Mouse (Mus musculus) stomach, embryonic 15.5 days (tissue): ENCODE results near the gene Atrn. TPM values are rescaled to one million over a fixed set of nuclear protein-coding genes. Genes with fewer than 3 reads are reported as not detected.

Source experiments
- ATAC-seq: fragments of 200-750 bp; cut with Nextera tagmentation; 2 replicates; pipeline ENCODE4 v1.8.0; 2017; ENCODE audit warnings: low read depth, moderate number of reproducible peaks, moderate TSS enrichment; ENCODE audit not compliant: insufficient read depth, low FRiP score
- H3K27ac ChIP-seq: fragments of 300-500 bp; sonication (generic); 2 replicates; pipeline ENCODE4 v1.5.1; 2015; ENCODE audit warnings: mild to moderate bottlenecking, inconsistent platforms
- H3K27me3 ChIP-seq: fragments of 300-500 bp; sonication (generic); replicated peaks from 2 replicates; pipeline ENCODE4 v1.6.1; 2015; ENCODE audit warnings: inconsistent platforms
- H3K36me3 ChIP-seq: fragments of 300-500 bp; sonication (generic); 2 replicates; pipeline ENCODE4 v1.6.1; 2015; ENCODE audit warnings: inconsistent platforms
- H3K4me1 ChIP-seq: fragments of 300-500 bp; sonication (generic); 2 replicates; pipeline ENCODE4 v1.6.1; 2015; ENCODE audit warnings: inconsistent platforms
- H3K4me2 ChIP-seq: fragments of 300-500 bp; sonication (generic); 2 replicates; pipeline ENCODE4 v1.6.1; 2015; ENCODE audit warnings: mild to moderate bottlenecking, inconsistent platforms
- H3K4me3 ChIP-seq: fragments of 300-500 bp; sonication (generic); replicated peaks from 2 replicates; pipeline ENCODE4 v1.5.1; 2015; ENCODE audit warnings: inconsistent platforms
- H3K9ac ChIP-seq: fragments of 300-500 bp; sonication (generic); 2 replicates; pipeline ENCODE4 v1.6.1; 2015; ENCODE audit warnings: inconsistent platforms
- H3K9me3 ChIP-seq: fragments of 300-500 bp; sonication (generic); 2 replicates; pipeline ENCODE4 v1.6.1; 2016; ENCODE audit warnings: inconsistent platforms
- WGBS: fragments of 180-500 bp; shearing (Covaris S2); methylation state at CpG from one replicate; pipeline ENCODE4 v1.1.7; 2015; 5-methylcytosine and 5-hydroxymethylcytosine counted together
- polyA plus RNA-seq: library from polyadenylated mRNA; unstranded; fragments of >200 nt; fragmentation: Nextera tagmentation; extraction: Ambion mirVana; gene quantifications from 2 replicates; pipeline ENCODE4 v1.2.1, GENCODE M21; 2015

Gene Atrn
- polyA plus RNA-seq, 1 experiment from 2014 or later = 5.1 TPM

DNA sequence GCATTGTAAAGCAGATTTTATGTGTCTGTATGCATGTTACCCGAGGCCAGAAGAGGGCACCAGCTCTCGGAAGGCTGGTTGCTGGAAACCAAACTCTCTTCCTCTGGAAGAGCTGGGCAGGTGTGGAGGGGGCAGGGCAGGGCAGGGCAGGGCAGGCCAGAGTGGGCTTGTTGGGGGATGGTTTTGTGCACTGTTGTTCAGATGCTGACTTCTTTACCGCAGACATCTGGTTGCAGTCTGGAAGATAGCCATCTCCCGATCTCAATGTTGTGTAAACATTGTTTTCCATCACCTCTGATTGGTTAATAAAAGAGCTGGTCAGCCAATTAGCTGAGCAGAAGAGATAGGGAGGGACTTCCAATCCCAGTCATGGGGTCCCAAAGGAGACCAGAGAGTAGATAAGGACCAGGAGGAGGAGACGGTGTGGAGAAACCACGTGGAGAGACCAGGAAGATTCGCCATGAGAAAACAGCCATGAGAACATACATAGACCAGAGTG, 138.1 kb downstream of the Atrn start:
- Histone ChIP-seq H3K4me2 (peak overlapping the region; percentile 19; the same call in 1 of the 2 replicates), H3K9me3 (no peaks in the 10 kb centered on the region), H3K27me3 (peaks cover 37% of the 10 kb centered on the region), H3K4me3 (no peak overlapping the region), H3K27ac (peak overlapping the region; percentile 60; the same call in 1 of the 2 replicates), H3K4me1 (peaks cover 19% of the 10 kb centered on the region), H3K9ac (no peak overlapping the region), H3K36me3 (no peaks in the 10 kb centered on the region)
- no peak for ATAC-seq
- 6% methylated on average over 7 of the region's 7 CpGs for WGBS

DNA sequence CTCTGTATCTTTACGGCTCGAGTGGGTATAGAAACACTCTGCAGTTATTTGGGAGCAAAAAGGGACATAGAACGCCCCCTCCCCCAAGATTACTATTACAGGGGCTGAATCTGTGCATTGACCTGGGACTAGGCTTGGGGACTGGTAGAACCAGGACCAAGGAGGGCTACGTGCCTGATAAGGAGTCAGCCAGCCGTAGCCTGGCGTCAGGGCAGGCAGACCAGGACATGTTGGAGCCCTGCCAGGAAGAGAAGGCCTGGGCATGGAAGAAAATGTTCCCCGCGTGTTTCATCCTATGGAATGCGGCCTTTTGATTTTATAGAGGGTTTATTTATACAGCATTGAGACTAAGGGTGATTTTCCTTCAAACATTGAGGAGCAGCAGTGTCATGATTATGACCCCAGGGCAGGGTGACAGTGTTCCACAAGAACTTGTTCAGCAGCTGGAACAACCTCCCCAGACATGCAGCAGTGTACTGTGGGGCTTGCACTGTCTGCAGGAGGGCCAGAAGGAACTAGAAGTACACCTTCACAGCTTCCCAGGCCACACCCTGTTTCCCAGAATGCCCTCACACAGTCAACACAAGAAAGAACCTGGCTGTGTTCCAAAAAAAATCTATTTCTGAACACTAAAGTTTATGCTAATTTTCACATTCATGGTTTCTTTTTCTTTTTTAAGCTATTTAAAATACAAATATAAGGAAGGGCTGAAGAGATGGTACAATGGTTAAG, 138.9 kb downstream of the Atrn start:
- WGBS = 54% methylated on average over 9 of the region's 9 CpGs
- Histone ChIP-seq H3K27ac (peak overlapping the region; percentile 60), H3K27me3 (peaks cover 31% of the 10 kb centered on the region), H3K9ac (no peak overlapping the region), H3K4me2 (no peak overlapping the region), H3K4me1 (peaks cover 19% of the 10 kb centered on the region), H3K36me3 (no peaks in the 10 kb centered on the region), H3K9me3 (no peaks in the 10 kb centered on the region), H3K4me3 (no peak overlapping the region)
- peak; percentile 63 for ATAC-seq

DNA sequence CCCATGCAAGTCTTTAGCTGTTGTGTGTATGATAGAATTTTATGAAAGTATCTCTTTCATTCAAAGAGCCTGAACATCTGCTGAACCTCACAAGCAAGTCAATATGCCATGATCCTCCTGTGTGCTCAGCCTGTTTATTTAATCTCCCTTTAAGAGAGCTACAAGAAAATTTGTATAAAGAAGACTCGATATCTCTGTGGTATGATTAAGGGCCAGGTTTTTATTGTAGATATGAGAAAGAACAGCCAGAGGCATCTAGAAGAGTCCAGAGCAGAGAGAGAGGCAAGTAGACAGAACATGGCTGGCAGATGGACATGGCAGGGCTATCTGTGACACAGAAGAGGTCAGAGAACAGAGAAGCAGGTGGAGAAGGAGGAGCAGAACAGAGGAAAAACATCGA, 139.7 kb downstream of the Atrn start:
- Histone ChIP-seq H3K4me1 (peaks cover 13% of the 10 kb centered on the region), H3K27ac (no peak overlapping the region), H3K27me3 (peaks cover 22% of the 10 kb centered on the region), H3K36me3 (no peaks in the 10 kb centered on the region), H3K4me3 (no peak overlapping the region), H3K9me3 (no peaks in the 10 kb centered on the region), H3K4me2 (no peak overlapping the region), H3K9ac (no peak overlapping the region)
- 58% methylated on average over 2 of the region's 2 CpGs for WGBS
- ATAC-seq = no peak

DNA sequence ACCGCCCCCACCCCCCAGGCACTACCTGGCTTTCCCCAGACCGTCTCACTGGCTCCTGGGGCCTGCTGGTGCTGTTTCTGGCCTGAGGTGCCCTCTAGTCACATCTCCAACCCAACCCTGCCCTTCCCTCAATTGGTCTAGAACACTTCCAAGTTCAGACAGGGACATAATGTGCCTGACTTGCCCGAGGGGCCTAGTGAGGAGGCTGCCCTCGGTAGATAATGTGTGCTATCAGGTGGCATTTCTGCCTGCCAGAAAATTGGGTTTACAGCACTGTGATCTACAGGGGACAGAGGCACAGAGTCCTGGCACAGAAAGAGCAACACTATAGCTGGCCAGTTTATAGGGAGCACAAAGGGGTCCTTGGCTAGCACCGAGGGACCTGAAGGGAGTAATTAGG, 145.7 kb downstream of the Atrn start:
- 71% methylated on average over 5 of the region's 5 CpGs for WGBS
- H3K27me3 ChIP-seq = peaks cover 38% of the 10 kb centered on the region

DNA sequence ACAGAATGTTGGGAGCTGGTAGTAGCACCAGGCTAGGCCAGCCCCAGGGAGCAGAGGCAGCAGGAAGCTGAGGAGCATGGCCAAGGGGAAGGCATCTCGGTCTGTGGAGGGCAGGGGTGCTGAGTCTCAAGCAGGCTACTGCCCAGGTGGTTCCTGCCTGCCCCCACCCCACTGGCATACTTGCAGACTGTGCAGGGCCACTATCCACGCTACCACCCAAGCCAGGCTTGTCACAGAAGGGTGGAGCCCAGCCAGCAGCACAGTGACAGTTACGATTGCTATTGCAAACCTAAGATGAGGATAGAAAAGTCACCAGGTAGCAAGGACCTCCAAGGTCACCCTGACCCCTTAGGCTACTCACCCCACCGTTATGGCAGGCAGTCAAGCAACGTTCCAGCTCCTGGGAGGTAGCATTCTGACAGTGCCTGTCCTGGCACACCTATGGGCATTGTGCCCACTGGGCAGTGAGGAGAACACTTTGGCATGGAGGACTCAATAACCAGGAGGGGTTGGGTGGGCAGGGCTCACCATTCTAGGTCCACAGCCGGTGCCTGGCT, 146.6 kb downstream of the Atrn start:
- 77% methylated on average over 6 of the region's 6 CpGs for WGBS
- peaks cover 38% of the 10 kb centered on the region for H3K27me3 ChIP-seq

More for the DNA sequence above, 145.7 kb downstream of the Atrn start:
- no peaks in the 10 kb centered on the region for H3K9me3 ChIP-seq
- H3K4me1 ChIP-seq = peaks cover 27% of the 10 kb centered on the region
- H3K36me3 ChIP-seq = no peaks in the 10 kb centered on the region
- ATAC-seq = no peak
- no peak overlapping the region for H3K4me3 ChIP-seq
- H3K27ac ChIP-seq = no peak overlapping the region
- no peak overlapping the region for H3K4me2 ChIP-seq
- no peak overlapping the region for H3K9ac ChIP-seq

DNA sequence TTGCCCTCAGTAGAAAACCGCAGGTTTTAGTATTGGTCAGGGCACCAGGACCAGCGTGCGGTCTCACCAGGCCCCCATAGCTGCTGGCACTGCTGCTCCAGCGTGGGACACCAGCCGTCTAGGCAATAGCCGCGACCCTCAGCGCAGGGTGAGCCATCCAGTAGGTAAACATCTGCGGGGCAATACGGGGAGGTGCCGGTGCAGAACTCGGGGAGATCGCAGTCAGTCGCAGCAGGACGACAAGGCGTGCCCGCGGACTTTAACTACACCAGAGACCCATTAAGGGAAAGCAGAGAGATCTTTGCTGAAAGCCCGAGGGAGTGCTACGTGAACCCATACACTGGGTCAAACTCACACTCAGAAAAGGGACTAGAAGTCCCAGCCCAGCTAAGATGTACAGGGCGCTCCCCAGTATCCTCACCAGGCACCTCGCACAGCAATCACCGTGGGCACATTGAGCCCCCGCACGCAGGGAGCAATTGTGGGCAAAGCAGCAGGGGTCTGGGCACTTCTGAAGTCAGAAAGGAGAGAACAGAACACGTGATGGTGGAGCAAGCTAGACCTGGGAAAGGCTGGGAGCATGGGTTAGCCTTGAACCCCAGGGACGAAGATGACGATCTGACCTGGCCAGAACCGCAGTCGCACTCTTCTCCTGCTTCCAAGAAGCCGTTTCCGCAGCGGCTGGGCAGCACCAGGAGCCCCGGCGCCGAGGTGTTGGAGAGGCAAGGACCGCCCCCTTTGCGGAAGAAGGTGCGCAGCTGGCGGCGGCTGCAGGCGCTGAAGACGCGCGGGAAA, 147.8 kb downstream of the Atrn start:
- peaks cover 38% of the 10 kb centered on the region for H3K27me3 ChIP-seq
- H3K9ac ChIP-seq = no peak overlapping the region
- H3K4me1 ChIP-seq = peaks cover 27% of the 10 kb centered on the region
- H3K9me3 ChIP-seq = no peaks in the 10 kb centered on the region
- 3% methylated on average over 45 of the region's 45 CpGs for WGBS
- ATAC-seq = no peak
- H3K4me3 ChIP-seq = peak overlapping the region; percentile 32
- no peak overlapping the region for H3K27ac ChIP-seq
- H3K4me2 ChIP-seq = peak overlapping the region; percentile 54
- no peaks in the 10 kb centered on the region for H3K36me3 ChIP-seq

More for the DNA sequence above, 146.6 kb downstream of the Atrn start:
- no peak overlapping the region for H3K4me2 ChIP-seq
- no peak for ATAC-seq
- no peaks in the 10 kb centered on the region for H3K9me3 ChIP-seq
- H3K27ac ChIP-seq = no peak overlapping the region
- no peak overlapping the region for H3K4me3 ChIP-seq
- H3K36me3 ChIP-seq = no peaks in the 10 kb centered on the region
- H3K9ac ChIP-seq = no peak overlapping the region
- peaks cover 27% of the 10 kb centered on the region for H3K4me1 ChIP-seq

DNA sequence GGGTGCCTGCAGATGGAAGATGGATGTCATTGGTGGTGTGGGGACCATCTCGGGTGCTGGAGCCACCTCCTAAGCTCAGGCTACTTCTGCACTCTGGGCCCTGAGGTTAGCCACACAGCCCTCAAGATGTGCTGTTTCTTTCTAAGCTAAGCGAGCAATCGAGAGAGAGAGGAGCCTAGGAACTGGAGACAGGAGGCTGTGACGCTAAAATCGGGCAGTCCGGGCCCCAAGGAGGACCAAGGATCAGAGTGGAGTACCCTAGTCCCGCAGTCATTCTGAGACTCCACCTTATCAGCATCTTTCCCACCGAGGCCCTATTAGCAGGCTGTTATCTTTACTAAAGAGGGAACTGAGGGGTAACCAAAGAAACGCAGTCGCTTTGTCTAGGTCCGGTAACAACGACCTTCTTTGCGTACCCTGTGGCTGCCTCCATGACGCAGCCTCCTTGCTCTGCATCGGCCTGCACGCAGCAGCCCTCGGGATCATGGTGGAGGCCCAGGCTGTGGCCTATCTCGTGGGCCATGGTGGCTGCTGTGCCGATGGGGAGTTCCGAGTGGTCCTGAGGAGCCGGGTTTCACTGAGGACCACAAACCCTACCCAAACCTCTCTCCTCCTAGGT, 148.5 kb downstream of the Atrn start:
- Histone ChIP-seq H3K4me1 (peaks cover 31% of the 10 kb centered on the region), H3K9me3 (no peaks in the 10 kb centered on the region), H3K9ac (peak overlapping the region; percentile 6; the same call in 1 of the 2 replicates), H3K27ac (no peak overlapping the region), H3K36me3 (no peaks in the 10 kb centered on the region), H3K27me3 (peaks cover 38% of the 10 kb centered on the region), H3K4me3 (peak overlapping the region; percentile 32), H3K4me2 (peak overlapping the region; percentile 54)
- ATAC-seq = no peak
- 6% methylated on average over 21 of the region's 21 CpGs for WGBS

DNA sequence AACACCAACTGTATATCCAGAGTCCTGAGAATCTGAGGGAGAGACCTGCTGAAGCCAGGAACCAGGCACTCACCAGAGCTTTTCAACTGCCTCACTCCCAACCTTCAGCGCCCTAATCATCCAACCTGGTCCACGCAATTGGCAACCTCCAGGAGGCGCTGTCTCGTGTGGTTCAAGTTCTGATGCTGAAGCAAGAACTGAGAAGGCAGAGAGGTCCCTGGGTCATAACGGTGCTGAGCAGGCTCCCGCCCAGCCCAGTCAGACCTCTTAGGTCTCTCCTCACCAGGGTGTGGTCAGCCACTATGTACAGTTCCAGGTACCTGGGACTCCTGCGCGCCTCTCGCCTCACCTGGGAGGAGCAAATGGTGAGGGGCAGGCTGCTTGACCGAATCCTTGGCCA, 149.3 kb downstream of the Atrn start:
- H3K36me3 ChIP-seq = no peaks in the 10 kb centered on the region
- peaks cover 38% of the 10 kb centered on the region for H3K27me3 ChIP-seq
- ATAC-seq = no peak
- peak overlapping the region; percentile 19 for H3K4me2 ChIP-seq
- H3K4me3 ChIP-seq = peak overlapping the region; percentile 5; the same call in 1 of the 2 replicates
- peaks cover 35% of the 10 kb centered on the region for H3K4me1 ChIP-seq
- no peak overlapping the region for H3K27ac ChIP-seq
- no peak overlapping the region for H3K9ac ChIP-seq
- H3K9me3 ChIP-seq = no peaks in the 10 kb centered on the region
- 6% methylated on average over 10 of the region's 10 CpGs for WGBS

DNA sequence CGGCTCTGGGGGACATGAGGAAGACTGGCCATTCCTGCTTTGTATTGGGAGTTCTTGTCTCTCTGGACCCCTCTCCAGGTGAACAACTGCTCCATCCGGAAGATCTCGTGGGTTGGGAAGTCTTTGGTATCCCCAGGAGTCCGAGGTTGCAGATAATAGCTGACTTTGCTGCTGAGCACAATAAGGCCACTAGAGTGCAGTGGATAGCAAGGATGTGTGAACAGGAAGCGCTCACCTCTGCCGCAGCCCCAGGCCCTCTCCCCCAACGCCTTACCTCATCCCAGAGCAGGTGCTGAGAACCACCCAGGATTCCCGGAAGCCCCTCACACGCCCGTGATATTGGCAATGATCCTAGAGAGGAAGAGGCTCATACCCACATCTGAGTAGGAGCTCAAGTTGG, 149.9 kb downstream of the Atrn start:
- Histone ChIP-seq H3K9me3 (no peaks in the 10 kb centered on the region), H3K36me3 (no peaks in the 10 kb centered on the region), H3K27me3 (peaks cover 38% of the 10 kb centered on the region), H3K9ac (no peak overlapping the region), H3K4me2 (peak overlapping the region; percentile 19), H3K27ac (no peak overlapping the region), H3K4me1 (peaks cover 35% of the 10 kb centered on the region), H3K4me3 (peak overlapping the region; percentile 5; the same call in 1 of the 2 replicates)
- no peak for ATAC-seq
- WGBS = 4% methylated on average over 10 of the region's 10 CpGs

DNA sequence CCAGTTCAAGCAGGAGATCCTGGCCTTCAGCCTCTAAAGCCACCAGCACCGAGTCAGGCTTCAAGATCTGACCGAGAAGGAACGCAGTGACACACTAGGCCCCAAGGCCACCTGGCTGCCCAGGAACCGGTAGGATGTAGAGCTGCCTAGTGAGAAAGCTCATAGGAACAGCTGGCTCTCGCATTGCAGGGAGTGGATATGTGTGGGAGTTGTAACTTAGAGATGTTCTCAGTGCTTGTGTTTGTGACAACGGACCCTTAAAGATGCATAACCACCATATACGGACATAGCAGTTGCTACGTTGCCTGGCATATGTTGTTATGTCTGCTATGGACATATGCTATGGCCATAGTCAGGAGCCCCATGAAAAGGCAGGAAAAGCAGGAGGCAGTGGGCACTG, 152.4 kb downstream of the Atrn start:
- no peak for ATAC-seq

DNA sequence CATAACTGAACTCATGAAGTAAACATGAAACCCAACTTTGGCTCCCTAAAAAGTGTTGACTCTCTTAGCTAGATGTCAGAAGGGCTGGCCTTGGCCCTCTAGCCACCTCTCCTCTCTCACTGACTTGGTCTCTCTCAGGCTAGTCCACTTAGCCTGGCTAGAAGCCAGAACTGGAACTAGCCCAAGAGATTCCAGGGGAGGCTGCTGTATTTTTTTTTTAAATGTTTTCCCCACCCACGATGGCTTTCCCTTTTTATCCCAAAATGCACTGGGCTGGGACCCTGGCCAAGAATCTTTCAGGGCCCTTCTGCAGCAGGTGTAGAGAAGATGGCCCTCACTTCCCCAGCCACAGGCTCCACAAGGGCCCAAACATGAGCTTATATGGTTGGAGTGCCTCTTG, 153.1 kb downstream of the Atrn start:
- Histone ChIP-seq H3K9ac (no peak overlapping the region), H3K4me1 (peaks cover 32% of the 10 kb centered on the region), H3K4me2 (no peak overlapping the region), H3K27ac (no peak overlapping the region), H3K36me3 (no peaks in the 10 kb centered on the region), H3K27me3 (peaks cover 33% of the 10 kb centered on the region), H3K9me3 (no peaks in the 10 kb centered on the region), H3K4me3 (no peak overlapping the region)
- no peak for ATAC-seq
- WGBS = 17% methylated on average over 1 of the region's 1 CpGs

More for the DNA sequence above, 152.4 kb downstream of the Atrn start:
- no peaks in the 10 kb centered on the region for H3K9me3 ChIP-seq
- H3K27me3 ChIP-seq = peaks cover 38% of the 10 kb centered on the region
- H3K4me3 ChIP-seq = no peak overlapping the region
- no peak overlapping the region for H3K27ac ChIP-seq
- no peak overlapping the region for H3K9ac ChIP-seq
- H3K4me2 ChIP-seq = no peak overlapping the region
- H3K4me1 ChIP-seq = peaks cover 39% of the 10 kb centered on the region
- no peaks in the 10 kb centered on the region for H3K36me3 ChIP-seq
- WGBS = 87% methylated on average over 8 of the region's 8 CpGs
